Mouse (Mus musculus): ENCODE results near the gene Rangap1. TPM values are rescaled to one million over a fixed set of nuclear protein-coding genes. Genes with fewer than 3 reads are reported as not detected.
"Not testable (repeated sequence)": the region's sequence is repeated elsewhere in the genome, so short reads cannot be mapped to it uniquely, and the experiment has no call there.

The Rangap1 gene
- polyA plus RNA-seq, 1 experiment from 2014 or later, result 121 TPM

DNA sequence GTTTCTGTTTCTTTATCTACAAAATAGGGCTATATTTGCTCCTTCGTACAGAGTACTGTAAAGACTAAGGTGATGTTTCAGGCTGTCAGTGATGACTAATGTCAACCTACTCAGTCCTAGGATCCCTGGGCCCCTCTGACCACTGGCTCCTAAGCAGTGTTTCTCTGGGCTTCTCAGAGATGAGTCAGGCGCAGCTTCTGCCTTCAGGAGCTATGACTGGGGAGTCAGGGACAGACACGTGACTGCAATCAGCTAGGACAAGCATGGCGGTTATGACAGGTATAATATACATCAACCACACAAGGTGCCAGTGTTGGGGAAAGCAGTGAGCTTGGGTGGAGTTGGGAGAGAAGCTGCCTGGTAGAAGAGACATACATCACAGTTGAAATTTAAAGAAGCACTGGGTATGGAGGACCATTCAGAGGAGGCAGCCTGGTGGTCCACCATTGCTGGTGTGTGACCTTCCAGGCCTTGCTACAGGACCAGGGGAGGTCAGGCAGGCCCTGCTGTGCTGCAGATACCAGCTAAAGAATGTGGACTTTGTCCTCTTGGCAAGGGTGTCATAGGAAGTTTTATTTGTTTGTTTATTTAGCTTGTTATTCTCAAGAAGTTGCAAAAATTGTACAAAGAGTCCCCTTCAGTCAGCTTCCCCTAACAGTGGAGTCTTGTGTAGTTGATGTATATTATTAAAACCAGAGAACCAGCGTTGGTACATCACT, 15.2 kb upstream of the Rangap1 start:
- Histone ChIP-seq H3K36me3 (replicated peaks; ENCODE audit: control insufficient read depth, insufficient read depth, low read depth, low read length) (no peaks in the 10 kb centered on the region), H3K27me3 (ENCODE audit: control insufficient read depth, insufficient read depth, low read length) (no peaks in the 10 kb centered on the region), H3K4me2 (ENCODE audit: low read depth, low read length) (no peak overlapping the region), H3K9me3 (replicated peaks; ENCODE audit: control insufficient read depth, low read length) (no peaks in the 10 kb centered on the region), H3K4me1 (ENCODE audit: control insufficient read depth, insufficient read depth, low read length) (no peaks in the 10 kb centered on the region), H3K27ac (replicated peaks; ENCODE audit: low read depth, low read length) (no peak overlapping the region), H3K4me3 (ENCODE audit: low read depth, low read length) (no peak overlapping the region), H3K9ac (replicated peaks; ENCODE audit: low read length) (no peak overlapping the region)
- DNase-seq (ENCODE audit: low spot score) (no peak), ATAC-seq (replicated peaks; ENCODE audit: insufficient number of reproducible peaks, low FRiP score, low TSS enrichment, low read depth) (no peak)
- WGBS, result 88% methylated on average over 5 of the region's 5 CpGs

DNA sequence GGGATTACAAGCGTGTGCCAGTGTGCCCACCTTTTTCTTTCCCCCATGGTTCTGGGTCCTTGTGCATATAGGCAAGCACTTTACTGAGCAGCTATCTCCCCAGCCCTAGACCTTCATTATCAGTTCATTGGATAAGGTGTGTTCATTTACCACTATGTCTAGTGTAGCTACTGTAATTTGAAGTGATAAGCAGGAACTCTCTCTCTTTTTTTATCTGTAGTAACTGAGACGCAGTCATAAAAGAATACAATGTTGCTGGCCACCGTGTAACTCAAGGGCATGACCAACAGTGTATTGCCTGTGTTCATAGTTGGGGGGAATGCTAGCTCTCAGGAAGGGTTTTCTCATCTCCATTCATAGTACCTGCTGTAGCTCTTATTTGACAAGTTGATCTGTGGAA, 14.2 kb upstream of the Rangap1 start:
- no peak overlapping the region for H3K4me2 ChIP-seq (ENCODE audit: low read depth, low read length)
- 94% methylated on average over 3 of the region's 3 CpGs for WGBS
- ATAC-seq (replicated peaks; ENCODE audit: insufficient number of reproducible peaks, low FRiP score, low TSS enrichment, low read depth), result no peak

DNA sequence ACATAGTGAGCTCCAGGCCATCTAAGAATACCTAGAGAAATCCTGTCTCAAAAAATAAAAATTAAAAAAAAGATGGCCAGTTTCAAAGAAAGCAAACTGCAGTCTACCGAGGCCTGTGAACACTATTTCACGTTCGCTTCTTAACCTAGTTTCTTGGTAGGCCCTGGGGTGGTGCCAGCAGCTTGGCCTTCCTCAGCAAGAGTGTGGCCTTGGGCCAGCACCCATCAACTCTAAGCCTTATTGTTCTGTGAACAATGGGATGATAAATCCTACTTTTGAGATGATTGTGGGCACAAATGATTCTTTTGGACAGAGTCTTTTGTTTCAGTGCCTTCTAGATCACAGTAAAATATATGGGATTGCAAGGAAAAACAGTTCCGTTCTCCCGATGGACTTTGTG, 13.4 kb upstream of the Rangap1 start:
- DNase-seq (ENCODE audit: low spot score) (no peak), ATAC-seq (replicated peaks; ENCODE audit: insufficient number of reproducible peaks, low FRiP score, low TSS enrichment, low read depth) (no peak)
- no peaks in the 10 kb centered on the region for H3K4me1 ChIP-seq (ENCODE audit: control insufficient read depth, insufficient read depth, low read length)
- H3K36me3 ChIP-seq (replicated peaks; ENCODE audit: control insufficient read depth, insufficient read depth, low read depth, low read length), result no peaks in the 10 kb centered on the region
- no peak overlapping the region for H3K4me3 ChIP-seq (ENCODE audit: low read depth, low read length)
- 90% methylated on average over 5 of the region's 5 CpGs for WGBS
- no peak overlapping the region for H3K4me2 ChIP-seq (ENCODE audit: low read depth, low read length)
- no peaks in the 10 kb centered on the region for H3K9me3 ChIP-seq (replicated peaks; ENCODE audit: control insufficient read depth, low read length)
- H3K27me3 ChIP-seq (ENCODE audit: control insufficient read depth, insufficient read depth, low read length), result no peaks in the 10 kb centered on the region
- no peak overlapping the region for H3K27ac ChIP-seq (replicated peaks; ENCODE audit: low read depth, low read length)
- H3K9ac ChIP-seq (replicated peaks; ENCODE audit: low read length), result no peak overlapping the region

More for the DNA sequence above, 14.2 kb upstream of the Rangap1 start:
- Histone ChIP-seq H3K9ac (replicated peaks; ENCODE audit: low read length) (no peak overlapping the region), H3K36me3 (replicated peaks; ENCODE audit: control insufficient read depth, insufficient read depth, low read depth, low read length) (no peaks in the 10 kb centered on the region), H3K9me3 (replicated peaks; ENCODE audit: control insufficient read depth, low read length) (no peaks in the 10 kb centered on the region), H3K27me3 (ENCODE audit: control insufficient read depth, insufficient read depth, low read length) (no peaks in the 10 kb centered on the region), H3K4me3 (ENCODE audit: low read depth, low read length) (no peak overlapping the region), H3K27ac (replicated peaks; ENCODE audit: low read depth, low read length) (no peak overlapping the region), H3K4me1 (ENCODE audit: control insufficient read depth, insufficient read depth, low read length) (no peaks in the 10 kb centered on the region)
- DNase-seq (ENCODE audit: low spot score), result no peak

DNA sequence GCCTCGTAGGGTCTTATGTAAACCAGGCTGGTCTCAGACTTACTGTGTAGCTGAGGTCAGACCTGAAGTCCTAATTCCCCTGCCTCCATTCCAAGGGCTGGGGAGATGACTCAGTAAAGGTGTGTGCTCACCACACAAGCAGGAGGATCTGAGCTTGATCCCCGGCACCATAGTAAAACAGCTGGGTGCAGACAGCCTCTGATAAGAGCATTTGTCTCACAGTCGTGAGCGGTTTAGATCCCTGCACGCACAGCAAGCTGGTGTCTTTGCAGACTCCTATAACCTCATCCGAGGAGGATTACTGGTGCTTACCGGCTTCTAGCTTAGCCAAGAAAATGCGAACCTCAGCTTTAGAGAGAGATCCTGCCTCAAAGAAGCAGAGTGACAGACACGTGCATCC, 8.3 kb upstream of the Rangap1 start:
- H3K36me3 ChIP-seq (replicated peaks; ENCODE audit: control insufficient read depth, insufficient read depth, low read depth, low read length), result no peaks in the 10 kb centered on the region
- ATAC-seq (replicated peaks; ENCODE audit: insufficient number of reproducible peaks, low FRiP score, low TSS enrichment, low read depth) (no peak), DNase-seq (ENCODE audit: low spot score) (no peak)
- H3K4me2 ChIP-seq (ENCODE audit: low read depth, low read length), result no peak overlapping the region
- H3K9me3 ChIP-seq (replicated peaks; ENCODE audit: control insufficient read depth, low read length), result no peaks in the 10 kb centered on the region
- no peak overlapping the region for H3K9ac ChIP-seq (replicated peaks; ENCODE audit: low read length)
- H3K27ac ChIP-seq (replicated peaks; ENCODE audit: low read depth, low read length), result no peak overlapping the region
- no peaks in the 10 kb centered on the region for H3K27me3 ChIP-seq (ENCODE audit: control insufficient read depth, insufficient read depth, low read length)
- H3K4me1 ChIP-seq (ENCODE audit: control insufficient read depth, insufficient read depth, low read length), result peaks cover 3% of the 10 kb centered on the region; the same call in 1 of the 2 replicates
- 94% methylated on average over 9 of the region's 9 CpGs for WGBS
- H3K4me3 ChIP-seq (ENCODE audit: low read depth, low read length), result no peak overlapping the region

DNA sequence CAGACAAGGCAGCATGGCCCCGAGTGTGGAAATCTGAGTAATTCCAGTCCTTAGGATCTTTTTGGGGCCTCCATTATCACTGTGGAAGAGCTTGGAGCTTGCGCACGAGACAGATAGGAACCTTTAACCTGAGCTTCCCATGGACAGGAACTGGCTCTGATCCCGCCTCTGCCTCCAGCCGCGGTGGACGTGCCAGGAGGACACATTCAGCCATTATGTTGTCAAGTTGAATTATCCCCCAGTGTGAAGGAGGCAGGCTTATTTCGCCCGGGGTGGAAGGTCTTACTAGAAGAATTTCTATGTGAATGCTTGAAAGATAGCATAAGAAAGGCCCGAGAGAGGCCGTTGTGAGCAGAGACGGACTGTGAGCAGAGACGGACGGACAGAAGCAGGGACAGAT, 4.4 kb upstream of the Rangap1 start:
- no peak for ATAC-seq (replicated peaks; ENCODE audit: insufficient number of reproducible peaks, low FRiP score, low TSS enrichment, low read depth)
- WGBS, result 48% methylated on average over 14 of the region's 14 CpGs
- Histone ChIP-seq H3K36me3 (replicated peaks; ENCODE audit: control insufficient read depth, insufficient read depth, low read depth, low read length) (no peaks in the 10 kb centered on the region), H3K4me1 (ENCODE audit: control insufficient read depth, insufficient read depth, low read length) (peaks cover 5% of the 10 kb centered on the region; the same call in 1 of the 2 replicates), H3K27ac (replicated peaks; ENCODE audit: low read depth, low read length) (no peak overlapping the region), H3K4me2 (ENCODE audit: low read depth, low read length) (no peak overlapping the region), H3K27me3 (ENCODE audit: control insufficient read depth, insufficient read depth, low read length) (no peaks in the 10 kb centered on the region), H3K4me3 (ENCODE audit: low read depth, low read length) (no peak overlapping the region), H3K9me3 (replicated peaks; ENCODE audit: control insufficient read depth, low read length) (no peaks in the 10 kb centered on the region), H3K9ac (replicated peaks; ENCODE audit: low read length) (no peak overlapping the region)
- no peak for DNase-seq (ENCODE audit: low spot score)

DNA sequence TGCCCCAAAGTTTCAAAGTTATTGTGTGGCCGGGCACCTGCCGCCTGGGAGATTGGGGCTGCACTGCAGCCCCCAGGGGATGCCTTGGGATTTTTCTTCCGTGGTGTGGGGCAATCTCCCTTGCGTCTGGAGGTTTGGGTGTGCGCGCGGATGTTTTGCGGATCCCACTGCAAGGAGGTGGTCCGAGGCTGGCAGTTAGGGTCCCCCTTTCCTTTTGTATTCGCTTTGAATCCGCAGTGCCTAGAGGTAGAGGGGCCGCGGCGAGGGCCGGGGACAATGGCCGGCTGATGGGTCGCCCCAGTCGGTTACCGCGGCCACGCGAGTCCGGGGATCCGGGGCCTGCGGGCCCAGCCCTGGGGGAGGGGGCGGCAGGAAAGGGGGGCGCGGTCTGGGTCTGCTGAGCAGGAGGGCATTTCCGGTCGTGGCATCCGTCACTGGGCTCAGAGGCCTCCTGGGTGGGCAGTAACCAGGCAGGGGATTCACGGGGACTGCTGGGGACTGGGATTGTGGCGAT, 328 bp upstream of the Rangap1 start:
- peaks cover 5% of the 10 kb centered on the region; the same call in 1 of the 2 replicates for H3K4me1 ChIP-seq (ENCODE audit: control insufficient read depth, insufficient read depth, low read length)
- H3K36me3 ChIP-seq (replicated peaks; ENCODE audit: control insufficient read depth, insufficient read depth, low read depth, low read length), result no peaks in the 10 kb centered on the region
- H3K9ac ChIP-seq (replicated peaks; ENCODE audit: low read length), result peak overlapping the region; percentile 98
- DNase-seq (ENCODE audit: low spot score) (peak; percentile 78), ATAC-seq (replicated peaks; ENCODE audit: insufficient number of reproducible peaks, low FRiP score, low TSS enrichment, low read depth) (peak; percentile 80)
- peak overlapping the region; percentile 94 for H3K4me3 ChIP-seq (ENCODE audit: low read depth, low read length)
- H3K9me3 ChIP-seq (replicated peaks; ENCODE audit: control insufficient read depth, low read length), result no peaks in the 10 kb centered on the region
- peak overlapping the region; percentile 83 for H3K4me2 ChIP-seq (ENCODE audit: low read depth, low read length)
- H3K27ac ChIP-seq (replicated peaks; ENCODE audit: low read depth, low read length), result peak overlapping the region; percentile 83
- under 1% methylated on average over 33 of the region's 33 CpGs for WGBS
- H3K27me3 ChIP-seq (ENCODE audit: control insufficient read depth, insufficient read depth, low read length), result no peaks in the 10 kb centered on the region

DNA sequence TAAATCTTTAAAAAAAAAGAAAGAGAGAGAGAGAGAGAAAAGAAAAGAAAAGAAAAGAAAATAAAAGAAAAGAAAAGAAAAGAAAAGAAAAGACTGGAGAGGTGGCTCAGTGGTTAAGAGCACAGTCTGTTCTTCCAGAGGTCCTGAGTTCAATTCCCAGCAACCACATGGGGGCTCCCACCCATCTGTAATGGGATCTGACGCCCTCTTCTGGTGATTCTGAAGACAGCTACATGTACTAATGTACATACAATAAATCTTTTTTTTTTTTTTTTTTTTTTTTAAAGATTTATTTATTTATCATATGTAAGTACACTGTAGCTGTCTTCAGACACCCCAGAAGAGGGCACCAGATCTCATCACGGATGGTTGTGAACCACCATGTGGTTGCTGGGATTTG, 3.0 kb downstream of the Rangap1 start:
- not testable (repeated sequence) for H3K27ac ChIP-seq (replicated peaks; ENCODE audit: low read depth, low read length); DNase-seq (ENCODE audit: low spot score); H3K9me3 ChIP-seq (replicated peaks; ENCODE audit: control insufficient read depth, low read length); ATAC-seq (replicated peaks; ENCODE audit: insufficient number of reproducible peaks, low FRiP score, low TSS enrichment, low read depth); H3K4me3 ChIP-seq (ENCODE audit: low read depth, low read length); H3K4me1 ChIP-seq (ENCODE audit: control insufficient read depth, insufficient read depth, low read length); H3K27me3 ChIP-seq (ENCODE audit: control insufficient read depth, insufficient read depth, low read length); H3K36me3 ChIP-seq (replicated peaks; ENCODE audit: control insufficient read depth, insufficient read depth, low read depth, low read length); H3K4me2 ChIP-seq (ENCODE audit: low read depth, low read length); H3K9ac ChIP-seq (replicated peaks; ENCODE audit: low read length)
- 5% methylated on average over 1 of the region's 2 CpGs for WGBS

DNA sequence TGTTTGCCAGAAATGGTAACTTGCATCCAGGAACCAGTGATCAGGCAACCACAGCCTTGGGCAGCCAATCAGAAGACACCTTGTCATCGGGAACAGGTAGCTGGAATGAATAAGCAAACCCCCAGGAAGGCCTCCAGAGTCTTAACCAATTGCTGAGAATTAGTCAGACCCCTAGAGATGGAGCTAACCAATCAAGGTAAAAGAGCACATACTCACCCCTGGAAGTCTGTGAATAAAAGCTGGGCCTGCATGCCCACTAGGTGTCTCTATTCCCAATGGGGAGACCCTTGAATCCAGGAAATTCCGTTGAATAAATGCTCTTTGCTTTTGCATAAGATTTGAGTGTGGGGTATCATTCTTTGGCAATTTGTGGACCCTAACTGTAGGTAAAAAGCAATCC, 5.4 kb downstream of the Rangap1 start:
- no peaks in the 10 kb centered on the region for H3K27me3 ChIP-seq (ENCODE audit: control insufficient read depth, insufficient read depth, low read length)
- no peaks in the 10 kb centered on the region for H3K9me3 ChIP-seq (replicated peaks; ENCODE audit: control insufficient read depth, low read length)
- DNase-seq (ENCODE audit: low spot score) (peak; percentile 40), ATAC-seq (replicated peaks; ENCODE audit: insufficient number of reproducible peaks, low FRiP score, low TSS enrichment, low read depth) (no peak)
- no peaks in the 10 kb centered on the region for H3K4me1 ChIP-seq (ENCODE audit: control insufficient read depth, insufficient read depth, low read length)
- H3K9ac ChIP-seq (replicated peaks; ENCODE audit: low read length), result no peak overlapping the region
- H3K4me2 ChIP-seq (ENCODE audit: low read depth, low read length), result no peak overlapping the region
- H3K36me3 ChIP-seq (replicated peaks; ENCODE audit: control insufficient read depth, insufficient read depth, low read depth, low read length), result no peaks in the 10 kb centered on the region
- no peak overlapping the region for H3K27ac ChIP-seq (replicated peaks; ENCODE audit: low read depth, low read length)
- H3K4me3 ChIP-seq (ENCODE audit: low read depth, low read length), result no peak overlapping the region
- WGBS, result 15% methylated on average over 2 of the region's 2 CpGs
